Mouse (Mus musculus) liver, embryonic 14.5 days (tissue): Measurements from ENCODE around the gene Mcoln2.

ENCODE experiments used
- CTCF ChIP-seq: IDR thresholded peaks from 2 replicates; pipeline ENCODE4 v1.5.1; 2016; ENCODE audit warnings: antibody characterized with exemption, low read depth, control low read depth
- EP300 ChIP-seq: IDR thresholded peaks from 2 replicates; pipeline ENCODE4 v1.6.1; 2016; ENCODE audit warnings: antibody characterized with exemption, low read depth

DNA sequence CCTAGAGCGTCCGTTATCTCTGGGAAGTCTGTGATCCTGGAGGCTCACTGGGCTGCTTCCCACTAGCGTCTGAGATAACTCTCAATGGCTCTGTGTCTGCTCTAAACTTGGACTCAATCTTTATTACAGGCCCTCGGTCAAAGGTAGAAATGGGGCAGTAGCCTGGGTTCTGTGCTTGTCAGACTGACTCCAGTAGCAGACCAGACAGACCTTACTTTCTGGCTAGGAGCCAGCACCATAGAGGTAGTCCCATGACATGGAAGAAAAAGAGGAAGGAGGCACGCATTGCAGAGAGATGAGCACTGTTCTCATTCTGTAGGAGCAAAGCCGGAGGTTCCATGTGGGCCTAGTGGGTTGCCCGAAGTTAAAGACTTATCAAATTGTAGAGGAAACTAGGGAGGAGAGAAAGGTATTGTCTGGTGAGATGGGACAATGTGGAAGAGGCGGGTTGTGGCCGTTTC lies 31.6 kb upstream of the Mcoln2 start:
- no peak for TF ChIP-seq CTCF
- no peak for TF ChIP-seq EP300
